Mouse (Mus musculus) retina, postnatal 1 day (tissue): ENCODE measurements around the gene Oas2.
A peak's percentile ranks its signal among the peaks of the same experiment; 100 is the strongest.
"Not testable (repeated sequence)": the region's sequence is repeated elsewhere in the genome, so short reads cannot be mapped to it uniquely, and the experiment has no call there.

ENCODE experiments used
- DNase-seq: peaks from one replicate; pipeline ENCODE4 v3.0.0-alpha.2; 2012

The Oas2 gene

GRCm38 (mm10) chr5:120749688-120750087 is at the start of gene Oas2:
Gene Oas2 (minus strand): TSS chr5:120749853.
- no peak for DNase-seq

GRCm38 (mm10) chr5:120798943-120799342 is 49.3 kb upstream of the Oas2 start:
- DNase-seq: not testable (repeated sequence)

- not testable (repeated sequence) for DNase-seq
Measured at GRCm38 (mm10) chr5:120798147-120798546, 48.5 kb upstream of the Oas2 start.

- peak; percentile 53 for DNase-seq
Measured at GRCm38 (mm10) chr5:120795480-120796034, 45.9 kb upstream of the Oas2 start, which contains the start of gene Oas1e. Gene Oas1e (minus strand): TSS chr5:120795530.

GRCm38 (mm10) chr5:120793043-120793442 is 43.4 kb upstream of the Oas2 start:
- DNase-seq: peak; percentile 63

GRCm38 (mm10) chr5:120787042-120787441 is 37.4 kb upstream of the Oas2 start:
- no peak for DNase-seq

GRCm38 (mm10) chr5:120782446-120782845 is 32.8 kb upstream of the Oas2 start:
- no peak for DNase-seq

- DNase-seq: no peak
Measured at GRCm38 (mm10) chr5:120781646-120782045, 32.0 kb upstream of the Oas2 start.

- no peak for DNase-seq
Measured at GRCm38 (mm10) chr5:120779922-120780321, 30.3 kb upstream of the Oas2 start.

- DNase-seq: no peak
Measured at GRCm38 (mm10) chr5:120778941-120779340, 29.3 kb upstream of the Oas2 start.

- DNase-seq: no peak
Measured at GRCm38 (mm10) chr5:120777478-120777877, 27.8 kb upstream of the Oas2 start, which contains the start of gene Oas3. Gene Oas3 (minus strand): TSS chr5:120777661.

- no peak for DNase-seq
Measured at GRCm38 (mm10) chr5:120776801-120777200, 27.1 kb upstream of the Oas2 start.

- DNase-seq: no peak
Measured at GRCm38 (mm10) chr5:120775287-120775985, 25.8 kb upstream of the Oas2 start.

GRCm38 (mm10) chr5:120769396-120769795 is 19.7 kb upstream of the Oas2 start:
- no peak for DNase-seq

- DNase-seq: no peak
Measured at GRCm38 (mm10) chr5:120765010-120765409, 15.4 kb upstream of the Oas2 start.

- peak; percentile 60 for DNase-seq
Measured at GRCm38 (mm10) chr5:120761901-120762300, 12.2 kb upstream of the Oas2 start.

- DNase-seq: no peak
Measured at GRCm38 (mm10) chr5:120754215-120754614, 4.6 kb upstream of the Oas2 start.

GRCm38 (mm10) chr5:120752786-120753185 is 3.1 kb upstream of the Oas2 start:
- DNase-seq: no peak

GRCm38 (mm10) chr5:120751206-120751605 is 1.6 kb upstream of the Oas2 start:
- DNase-seq: no peak

GRCm38 (mm10) chr5:120746451-120746850 is 3.2 kb downstream of the Oas2 start:
- peak; percentile 84 for DNase-seq

GRCm38 (mm10) chr5:120742125-120742524 is 7.5 kb downstream of the Oas2 start:
- peak; percentile 82 for DNase-seq

GRCm38 (mm10) chr5:120734380-120734990 is 15.2 kb downstream of the Oas2 start:
- peak; percentile 98 for DNase-seq

- no peak for DNase-seq
Measured at GRCm38 (mm10) chr5:120733696-120734095, 16.0 kb downstream of the Oas2 start.

- no peak for DNase-seq
Measured at GRCm38 (mm10) chr5:120732740-120733139, 16.9 kb downstream of the Oas2 start.
